Mouse (Mus musculus) myocyte (in vitro differentiated cells): ENCODE data around the gene Olfr309. TPM values are rescaled to one million over a fixed set of nuclear protein-coding genes. Genes with fewer than 3 reads are reported as not detected.

Experiments
- H3K27me3 ChIP-seq: one replicate; pipeline ENCODE4 v1.6.1; 2011; ENCODE audit not compliant: control insufficient read depth, insufficient read depth, insufficient read length
- H3K36me3 ChIP-seq: one replicate; pipeline ENCODE4 v1.6.1; 2011; ENCODE audit not compliant: control insufficient read depth, insufficient read depth
- H3K4me2 ChIP-seq: one replicate; pipeline ENCODE4 v1.6.1; 2011; ENCODE audit warnings: low read depth, control low read depth
- H3K4me3 ChIP-seq: one replicate; pipeline ENCODE4 v1.5.1; 2011; ENCODE audit warnings: mild to moderate bottlenecking, control low read depth, moderate library complexity
- H3K79me2 ChIP-seq: one replicate; pipeline ENCODE4 v1.6.1; 2011; ENCODE audit not compliant: control insufficient read depth, insufficient read depth
- H3ac ChIP-seq: one replicate; pipeline ENCODE4 v1.6.1; 2011; ENCODE audit not compliant: control insufficient read depth, insufficient read length
- CEBPB ChIP-seq: IDR thresholded peaks from 2 replicates; pipeline ENCODE4 v1.6.1; 2011; ENCODE audit warnings: mild to moderate bottlenecking, moderate library complexity; ENCODE audit not compliant: poor library complexity, insufficient read depth, severe bottlenecking
- E2F4 ChIP-seq: IDR thresholded peaks from one replicate; pipeline ENCODE4 v1.6.1; 2011; ENCODE audit warnings: mild to moderate bottlenecking, control low read depth, moderate library complexity; ENCODE audit not compliant: insufficient read depth
- MAX ChIP-seq: IDR thresholded peaks from one replicate; pipeline ENCODE4 v1.6.1; 2011; ENCODE audit warnings: low read depth, mild to moderate bottlenecking, control low read depth
- MYOD1 ChIP-seq, 3 experiments: IDR thresholded peaks; one replicate each; pipeline ENCODE4 v1.6.1; 2011; ENCODE audit warnings: control low read depth in 2 of 3, low read depth in 2 of 3, mild to moderate bottlenecking in 2 of 3, moderate library complexity in 1 of 3; ENCODE audit not compliant: insufficient read length in 2 of 3, control insufficient read depth in 1 of 3
- MYOG ChIP-seq, 3 experiments: IDR thresholded peaks; one replicate each; pipeline ENCODE4 v1.6.1; 2011; ENCODE audit warnings: control low read depth in 2 of 3, low read depth in 2 of 3, mild to moderate bottlenecking in 2 of 3; ENCODE audit not compliant: insufficient read length in 2 of 3, control insufficient read depth in 1 of 3, insufficient read depth in 1 of 3
- POLR2A ChIP-seq: IDR thresholded peaks from one replicate; pipeline ENCODE4 v1.6.1; 2011; ENCODE audit warnings: low read depth, mild to moderate bottlenecking, control low read depth, moderate library complexity; ENCODE audit not compliant: insufficient read length
- POLR2AphosphoS2 ChIP-seq: IDR thresholded peaks from one replicate; pipeline ENCODE4 v1.6.1; 2011; ENCODE audit warnings: low read depth, control low read depth; ENCODE audit not compliant: insufficient read length
- REST ChIP-seq: IDR thresholded peaks from one replicate; pipeline ENCODE4 v1.6.1; 2011; ENCODE audit warnings: mild to moderate bottlenecking, control low read depth, moderate library complexity; ENCODE audit not compliant: insufficient read depth, insufficient read length
- SRF ChIP-seq: IDR thresholded peaks from one replicate; pipeline ENCODE4 v1.6.1; 2011; ENCODE audit warnings: low read depth; ENCODE audit not compliant: control insufficient read depth, insufficient read length
- TCF12 ChIP-seq: IDR thresholded peaks from one replicate; pipeline ENCODE4 v1.6.1; 2011; ENCODE audit warnings: mild to moderate bottlenecking, control low read depth; ENCODE audit not compliant: poor library complexity, insufficient read depth, severe bottlenecking
- TCF3 ChIP-seq: IDR thresholded peaks from one replicate; pipeline ENCODE4 v1.6.1; 2011; ENCODE audit warnings: low read depth, control low read depth; ENCODE audit not compliant: insufficient read length
- USF1 ChIP-seq: IDR thresholded peaks from one replicate; pipeline ENCODE4 v1.6.1; 2011; ENCODE audit warnings: low read depth, mild to moderate bottlenecking, control low read depth, moderate library complexity
- polyA plus RNA-seq: library from polyadenylated mRNA; unstranded; fragments of >200 nt; fragmentation: generic; extraction: Trizol; gene quantifications from one replicate; pipeline ENCODE4 v1.2.1, GENCODE M21; 2012; ENCODE audit warnings: missing spikeins

Gene Olfr309
- polyA plus RNA-seq, 1 experiment = not detected

- TF ChIP-seq USF1 (no peak), TCF3 (no peak), CEBPB (no peak), SRF (no peak), POLR2A (no peak), TCF12 (no peak), E2F4 (no peak), POLR2AphosphoS2 (no peak), MYOD1 (IDR thresholded peaks at IDR 0.05; ENCODE audit: control insufficient read depth in 1 of 3, insufficient read length in 2 of 3, low read depth in 2 of 3) (no peak), MAX (no peak), MYOG (IDR thresholded peaks at IDR 0.05; ENCODE audit: control insufficient read depth in 1 of 3, insufficient read depth in 1 of 3, insufficient read length in 2 of 3, low read depth in 2 of 3) (no peak), REST (no peak)
- H3K4me3 ChIP-seq = no peak within 1 kb of the TSS
- no peaks in the 10 kb centered on the region for H3K27me3 ChIP-seq
- no peak within 1 kb of the TSS for H3K4me2 ChIP-seq
- H3ac ChIP-seq = no peak within 1 kb of the TSS
- H3K79me2 ChIP-seq = no peaks in the 10 kb centered on the region
- H3K36me3 ChIP-seq = no peaks in the 10 kb centered on the region
These were observed 12.0 kb upstream of the Olfr309 start, which contains the start of gene Olfr308 for GRCm38 (mm10) chr7:86325530-86325929. TSS of gene Olfr308 (minus strand) at chr7:86325630.

- Histone ChIP-seq H3K79me2 (no peaks in the 10 kb centered on the region), H3K27me3 (no peaks in the 10 kb centered on the region), H3K36me3 (no peaks in the 10 kb centered on the region), H3K4me2 (no peak overlapping the region), H3ac (no peak overlapping the region), H3K4me3 (no peak overlapping the region)
- TF ChIP-seq MYOD1 (IDR thresholded peaks at IDR 0.05; ENCODE audit: control insufficient read depth in 1 of 3, insufficient read length in 2 of 3, low read depth in 2 of 3) (no peak), POLR2AphosphoS2 (no peak), REST (no peak), CEBPB (no peak), USF1 (no peak), MYOG (IDR thresholded peaks at IDR 0.05; ENCODE audit: control insufficient read depth in 1 of 3, insufficient read depth in 1 of 3, insufficient read length in 2 of 3, low read depth in 2 of 3) (no peak), SRF (no peak), TCF3 (no peak), E2F4 (no peak), MAX (no peak), TCF12 (no peak), POLR2A (no peak)
These were observed 7.8 kb upstream of the Olfr309 start for GRCm38 (mm10) chr7:86321323-86321722.

- Histone ChIP-seq H3K36me3 (no peaks in the 10 kb centered on the region), H3K4me3 (no peak within 1 kb of the TSS), H3K79me2 (no peaks in the 10 kb centered on the region), H3K4me2 (no peak within 1 kb of the TSS), H3ac (no peak within 1 kb of the TSS), H3K27me3 (no peaks in the 10 kb centered on the region)
- TF ChIP-seq CEBPB (no peak), E2F4 (no peak), SRF (no peak)
These were observed 36.4 kb downstream of the Olfr309 start, which contains the start of gene Olfr310 for GRCm38 (mm10) chr7:86277072-86277471. TSS of gene Olfr310 (minus strand) at chr7:86277172.

Other genes with a start within 250 kb of the Olfr309 start
- not detected for gene Vmn2r75, start 141.9 kb downstream of the Olfr309 start, polyA plus RNA-seq
- not detected for gene Vmn2r76, start 67.4 kb downstream of the Olfr309 start, polyA plus RNA-seq
- gene Olfr310, start 36.5 kb downstream of the Olfr309 start, polyA plus RNA-seq = not detected
- not detected for gene Olfr308, start 11.9 kb upstream of the Olfr309 start, polyA plus RNA-seq
- not detected for gene Olfr307, start 23.9 kb upstream of the Olfr309 start, polyA plus RNA-seq
- not detected for gene Olfr305, start 53.2 kb upstream of the Olfr309 start, polyA plus RNA-seq
- gene Olfr304, start 73.0 kb upstream of the Olfr309 start, polyA plus RNA-seq = not detected
- gene Olfr303, start 84.1 kb upstream of the Olfr309 start, polyA plus RNA-seq = not detected
- not detected for gene Olfr301, start 90.1 kb upstream of the Olfr309 start, polyA plus RNA-seq
- gene Olfr299, start 146.2 kb upstream of the Olfr309 start, polyA plus RNA-seq = not detected
- not detected for gene Olfr298, start 178.8 kb upstream of the Olfr309 start, polyA plus RNA-seq
- gene Olfr297, start 206.3 kb upstream of the Olfr309 start, polyA plus RNA-seq = not detected